Mouse (Mus musculus) neural tube, embryonic 13.5 days (tissue): Measurements from ENCODE around the gene Jmjd7. TPM values are rescaled to one million over a fixed set of nuclear protein-coding genes. Genes with fewer than 3 reads are reported as not detected.

ENCODE experiments used
- ATAC-seq: fragments of 200-750 bp; cut with Nextera tagmentation; 2 replicates; pipeline ENCODE4 v1.8.0; 2017; ENCODE audit warnings: low read depth, mild to moderate bottlenecking, moderate TSS enrichment, moderate library complexity
- H3K27ac ChIP-seq: fragments of 300-500 bp; sonication (generic); replicated peaks from 2 replicates; pipeline ENCODE4 v1.5.1; 2015; ENCODE audit warnings: moderate library complexity, mild to moderate bottlenecking, inconsistent platforms
- H3K27me3 ChIP-seq: fragments of 300-500 bp; sonication (generic); 2 replicates; pipeline ENCODE4 v1.6.1; 2015; ENCODE audit warnings: mild to moderate bottlenecking, inconsistent platforms
- H3K36me3 ChIP-seq: fragments of 300-500 bp; sonication (generic); 2 replicates; pipeline ENCODE4 v1.6.1; 2015; ENCODE audit warnings: mild to moderate bottlenecking, inconsistent platforms
- H3K4me1 ChIP-seq: fragments of 300-500 bp; sonication (generic); replicated peaks from 2 replicates; pipeline ENCODE4 v1.6.1; 2015; ENCODE audit warnings: inconsistent platforms
- H3K4me2 ChIP-seq: fragments of 300-500 bp; sonication (generic); 2 replicates; pipeline ENCODE4 v1.6.1; 2015; ENCODE audit warnings: inconsistent platforms, mild to moderate bottlenecking, moderate library complexity
- H3K4me3 ChIP-seq: fragments of 300-500 bp; sonication (generic); 2 replicates; pipeline ENCODE4 v1.5.1; 2015; ENCODE audit warnings: mild to moderate bottlenecking, inconsistent platforms
- H3K9ac ChIP-seq: fragments of 300-500 bp; sonication (generic); 2 replicates; pipeline ENCODE4 v1.6.1; 2015; ENCODE audit warnings: moderate library complexity, mild to moderate bottlenecking, inconsistent platforms
- H3K9me3 ChIP-seq: fragments of 300-500 bp; sonication (generic); 2 replicates; pipeline ENCODE4 v1.6.1; 2016; ENCODE audit warnings: inconsistent platforms
- WGBS: fragments of 180-500 bp; shearing (Covaris S2); methylation state at CpG from one replicate; pipeline ENCODE4 v1.1.7; 2015; 5-methylcytosine and 5-hydroxymethylcytosine counted together
- polyA plus RNA-seq: library from polyadenylated mRNA; unstranded; fragments of >200 nt; fragmentation: Nextera tagmentation; extraction: Ambion mirVana; gene quantifications from 2 replicates; pipeline ENCODE4 v1.2.1, GENCODE M21; 2015

Gene Jmjd7
- polyA plus RNA-seq, 1 experiment from 2014 or later, result 24.8 TPM

GRCm38 (mm10) chr2:120046486-120047310, 19.4 kb downstream of the Jmjd7 start:
- H3K4me1 ChIP-seq, result no peaks in the 10 kb centered on the region
- no peak overlapping the region for H3K27ac ChIP-seq
- no peak overlapping the region for H3K4me2 ChIP-seq
- H3K36me3 ChIP-seq, result peaks cover 10% of the 10 kb centered on the region
- H3K27me3 ChIP-seq, result no peaks in the 10 kb centered on the region
- no peak overlapping the region for H3K9ac ChIP-seq
- H3K4me3 ChIP-seq, result no peak overlapping the region
- H3K9me3 ChIP-seq, result no peaks in the 10 kb centered on the region
- WGBS, result 71% methylated on average over 14 of the region's 14 CpGs
- ATAC-seq, result no peak

- WGBS, result 82% methylated on average over 9 of the region's 9 CpGs
- no peak overlapping the region for H3K4me2 ChIP-seq
Measured at GRCm38 (mm10) chr2:120048173-120048572, 20.9 kb downstream of the Jmjd7 start.

GRCm38 (mm10) chr2:120049632-120050274, 22.5 kb downstream of the Jmjd7 start:
- no peaks in the 10 kb centered on the region for H3K36me3 ChIP-seq
- WGBS, result 65% methylated on average over 10 of the region's 10 CpGs
- H3K4me3 ChIP-seq, result no peak overlapping the region
- no peaks in the 10 kb centered on the region for H3K4me1 ChIP-seq
- ATAC-seq, result 0 out of 2 replicates have a peak, but pooled peaks have one; percentile 43
- no peaks in the 10 kb centered on the region for H3K9me3 ChIP-seq
- H3K27me3 ChIP-seq, result no peaks in the 10 kb centered on the region
- H3K4me2 ChIP-seq, result no peak overlapping the region
- no peak overlapping the region for H3K27ac ChIP-seq
- H3K9ac ChIP-seq, result no peak overlapping the region

More at GRCm38 (mm10) chr2:120048173-120048572, 20.9 kb downstream of the Jmjd7 start:
- no peaks in the 10 kb centered on the region for H3K27me3 ChIP-seq
- H3K4me1 ChIP-seq, result no peaks in the 10 kb centered on the region
- no peak overlapping the region for H3K27ac ChIP-seq
- H3K4me3 ChIP-seq, result no peak overlapping the region
- H3K9ac ChIP-seq, result no peak overlapping the region
- ATAC-seq, result no peak
- H3K36me3 ChIP-seq, result no peaks in the 10 kb centered on the region
- no peaks in the 10 kb centered on the region for H3K9me3 ChIP-seq

GRCm38 (mm10) chr2:120051405-120051804, 24.1 kb downstream of the Jmjd7 start:
- no peak overlapping the region for H3K4me2 ChIP-seq
- no peak for ATAC-seq
- 67% methylated on average over 6 of the region's 6 CpGs for WGBS

GRCm38 (mm10) chr2:120054771-120055552, 27.7 kb downstream of the Jmjd7 start:
- no peaks in the 10 kb centered on the region for H3K27me3 ChIP-seq
- H3K4me3 ChIP-seq, result no peak overlapping the region
- H3K9ac ChIP-seq, result no peak overlapping the region
- no peak overlapping the region for H3K4me2 ChIP-seq
- WGBS, result 91% methylated on average over 12 of the region's 12 CpGs
- H3K36me3 ChIP-seq, result no peaks in the 10 kb centered on the region
- H3K4me1 ChIP-seq, result no peaks in the 10 kb centered on the region
- no peak overlapping the region for H3K27ac ChIP-seq
- ATAC-seq, result no peak
- H3K9me3 ChIP-seq, result no peaks in the 10 kb centered on the region

More at GRCm38 (mm10) chr2:120051405-120051804, 24.1 kb downstream of the Jmjd7 start:
- H3K9ac ChIP-seq, result no peak overlapping the region
- no peak overlapping the region for H3K27ac ChIP-seq
- no peaks in the 10 kb centered on the region for H3K4me1 ChIP-seq
- no peaks in the 10 kb centered on the region for H3K9me3 ChIP-seq
- H3K36me3 ChIP-seq, result no peaks in the 10 kb centered on the region
- no peak overlapping the region for H3K4me3 ChIP-seq
- H3K27me3 ChIP-seq, result no peaks in the 10 kb centered on the region

- H3K36me3 ChIP-seq, result no peaks in the 10 kb centered on the region
- no peak overlapping the region for H3K27ac ChIP-seq
- no peak for ATAC-seq
- whole genome bisulfite sequencing, result 91% methylated on average over 10 of the region's 10 CpGs
- no peak overlapping the region for H3K9ac ChIP-seq
- H3K4me3 ChIP-seq, result no peak overlapping the region
- no peak overlapping the region for H3K4me2 ChIP-seq
- H3K4me1 ChIP-seq, result no peaks in the 10 kb centered on the region
- H3K27me3 ChIP-seq, result no peaks in the 10 kb centered on the region
- H3K9me3 ChIP-seq, result no peaks in the 10 kb centered on the region
Measured at GRCm38 (mm10) chr2:120055923-120056322, 28.6 kb downstream of the Jmjd7 start.

GRCm38 (mm10) chr2:120058818-120059217, 31.5 kb downstream of the Jmjd7 start:
- H3K36me3 ChIP-seq, result no peaks in the 10 kb centered on the region
- no peaks in the 10 kb centered on the region for H3K27me3 ChIP-seq
- H3K9ac ChIP-seq, result no peak overlapping the region
- no peak overlapping the region for H3K27ac ChIP-seq
- no peaks in the 10 kb centered on the region for H3K9me3 ChIP-seq
- 82% methylated on average over 4 of the region's 4 CpGs for WGBS
- no peak for ATAC-seq
- H3K4me3 ChIP-seq, result no peak overlapping the region
- no peak overlapping the region for H3K4me2 ChIP-seq
- H3K4me1 ChIP-seq, result no peaks in the 10 kb centered on the region

GRCm38 (mm10) chr2:120059466-120059865, 32.2 kb downstream of the Jmjd7 start:
- WGBS, result 84% methylated on average over 3 of the region's 3 CpGs
- H3K4me3 ChIP-seq, result no peak overlapping the region
- ATAC-seq, result no peak

GRCm38 (mm10) chr2:120060190-120060589, 32.9 kb downstream of the Jmjd7 start:
- Histone ChIP-seq H3K36me3 (no peaks in the 10 kb centered on the region), H3K4me1 (no peaks in the 10 kb centered on the region), H3K9ac (no peak overlapping the region), H3K4me3 (no peak overlapping the region), H3K4me2 (no peak overlapping the region), H3K27ac (no peak overlapping the region), H3K9me3 (no peaks in the 10 kb centered on the region), H3K27me3 (no peaks in the 10 kb centered on the region)
- ATAC-seq, result no peak
- 68% methylated on average over 6 of the region's 6 CpGs for WGBS

More at GRCm38 (mm10) chr2:120059466-120059865, 32.2 kb downstream of the Jmjd7 start:
- H3K9me3 ChIP-seq, result no peaks in the 10 kb centered on the region
- H3K36me3 ChIP-seq, result no peaks in the 10 kb centered on the region
- no peak overlapping the region for H3K4me2 ChIP-seq
- H3K4me1 ChIP-seq, result no peaks in the 10 kb centered on the region
- H3K9ac ChIP-seq, result no peak overlapping the region
- no peaks in the 10 kb centered on the region for H3K27me3 ChIP-seq
- H3K27ac ChIP-seq, result no peak overlapping the region

- Histone ChIP-seq H3K9ac (no peak overlapping the region), H3K4me3 (no peak overlapping the region), H3K27me3 (no peaks in the 10 kb centered on the region), H3K9me3 (no peaks in the 10 kb centered on the region), H3K36me3 (no peaks in the 10 kb centered on the region), H3K4me2 (no peak overlapping the region), H3K4me1 (no peaks in the 10 kb centered on the region), H3K27ac (no peak overlapping the region)
- 74% methylated on average over 9 of the region's 9 CpGs for WGBS
- ATAC-seq, result no peak
Measured at GRCm38 (mm10) chr2:120060651-120061050, 33.4 kb downstream of the Jmjd7 start.

GRCm38 (mm10) chr2:120062248-120062647, 35.0 kb downstream of the Jmjd7 start:
- WGBS, result 89% methylated on average over 8 of the region's 8 CpGs
- no peak for ATAC-seq
- no peaks in the 10 kb centered on the region for H3K9me3 ChIP-seq

GRCm38 (mm10) chr2:120064639-120065038, 37.4 kb downstream of the Jmjd7 start:
- H3K9me3 ChIP-seq, result no peaks in the 10 kb centered on the region

More at GRCm38 (mm10) chr2:120062248-120062647, 35.0 kb downstream of the Jmjd7 start:
- no peaks in the 10 kb centered on the region for H3K4me1 ChIP-seq
- no peak overlapping the region for H3K9ac ChIP-seq
- H3K4me3 ChIP-seq, result no peak overlapping the region
- H3K4me2 ChIP-seq, result no peak overlapping the region
- no peaks in the 10 kb centered on the region for H3K36me3 ChIP-seq
- no peak overlapping the region for H3K27ac ChIP-seq
- H3K27me3 ChIP-seq, result no peaks in the 10 kb centered on the region

More at GRCm38 (mm10) chr2:120064639-120065038, 37.4 kb downstream of the Jmjd7 start:
- H3K4me2 ChIP-seq, result no peak overlapping the region
- H3K9ac ChIP-seq, result no peak overlapping the region
- H3K36me3 ChIP-seq, result no peaks in the 10 kb centered on the region
- H3K4me3 ChIP-seq, result no peak overlapping the region
- no peaks in the 10 kb centered on the region for H3K27me3 ChIP-seq
- ATAC-seq, result no peak
- no peak overlapping the region for H3K27ac ChIP-seq
- 0 out of 2 replicates have a peak, but pooled peaks cover 5% of the 10 kb centered on the region for H3K4me1 ChIP-seq
- 85% methylated on average over 6 of the region's 6 CpGs for WGBS
